Mouse (Mus musculus): ENCODE measurements at regions not wholly inside any gene's neighbourhood (a gene's known extent, or its start where the extent isn't known, plus 50 kb on each side); places are given as distances from the start of the nearest gene placed in this dataset.

GRCm38 (mm10) chr16:86325406-86325805 is 423.8 kb upstream of the Adamts5 start:
- Histone ChIP-seq H3K4me1 (no peaks in the 10 kb centered on the region), H3K27ac (no peak overlapping the region), H3K9me3 (no peaks in the 10 kb centered on the region), H3K9ac (no peak overlapping the region), H3K4me3 (no peak overlapping the region), H3K4me2 (no peak overlapping the region), H3K27me3 (replicated peaks) (no peaks in the 10 kb centered on the region), H3K36me3 (replicated peaks) (no peaks in the 10 kb centered on the region)
- no peak for ATAC-seq (replicated peaks)
- 91% methylated on average over 2 of the region's 2 CpGs for WGBS

GRCm38 (mm10) chr16:86318898-86319297 is 417.3 kb upstream of the Adamts5 start:
- H3K4me1 ChIP-seq = no peaks in the 10 kb centered on the region
- H3K9ac ChIP-seq = no peak overlapping the region
- 67% methylated on average over 2 of the region's 2 CpGs for WGBS
- H3K27me3 ChIP-seq (replicated peaks) = no peaks in the 10 kb centered on the region
- H3K4me2 ChIP-seq = no peak overlapping the region
- ATAC-seq (replicated peaks) = no peak
- H3K9me3 ChIP-seq = no peaks in the 10 kb centered on the region
- H3K36me3 ChIP-seq (replicated peaks) = no peaks in the 10 kb centered on the region
- no peak overlapping the region for H3K27ac ChIP-seq
- H3K4me3 ChIP-seq = no peak overlapping the region

- 73% methylated on average over 2 of the region's 2 CpGs for WGBS
- H3K9me3 ChIP-seq = no peaks in the 10 kb centered on the region
- ATAC-seq (replicated peaks) = no peak
- no peak overlapping the region for H3K27ac ChIP-seq
- H3K4me1 ChIP-seq = no peaks in the 10 kb centered on the region
- no peaks in the 10 kb centered on the region for H3K27me3 ChIP-seq (replicated peaks)
- no peak overlapping the region for H3K9ac ChIP-seq
- H3K36me3 ChIP-seq (replicated peaks) = no peaks in the 10 kb centered on the region
- H3K4me2 ChIP-seq = no peak overlapping the region
- H3K4me3 ChIP-seq = no peak overlapping the region
These were observed 408.1 kb upstream of the Adamts5 start for GRCm38 (mm10) chr16:86309696-86310095.

DNA sequence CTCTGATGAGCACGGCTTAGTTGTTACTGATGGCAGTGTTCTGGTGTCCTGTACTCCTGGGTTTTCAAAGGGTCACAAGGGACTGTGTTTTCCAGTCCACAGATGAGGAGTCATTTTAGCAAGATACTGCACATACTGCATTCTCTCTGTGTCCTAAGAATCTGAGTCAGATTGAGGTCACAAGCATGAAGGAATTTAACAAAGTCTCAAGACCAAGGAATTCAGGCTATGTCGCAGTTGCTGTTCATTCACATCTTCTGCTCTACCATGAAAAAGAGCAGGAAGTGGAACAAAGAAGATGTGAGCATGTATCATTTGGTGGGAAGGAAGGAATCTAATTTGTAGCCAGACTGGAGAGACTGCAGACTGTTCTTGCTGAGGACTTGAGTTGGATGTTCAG is 402.2 kb upstream of the Adamts5 start:
- Histone ChIP-seq H3K4me1 (no peaks in the 10 kb centered on the region), H3K9ac (no peak overlapping the region), H3K36me3 (replicated peaks) (no peaks in the 10 kb centered on the region), H3K27me3 (replicated peaks) (no peaks in the 10 kb centered on the region), H3K4me2 (no peak overlapping the region), H3K9me3 (no peaks in the 10 kb centered on the region), H3K27ac (no peak overlapping the region), H3K4me3 (no peak overlapping the region)
- 89% methylated on average over 2 of the region's 2 CpGs for WGBS
- ATAC-seq (replicated peaks) = no peak

DNA sequence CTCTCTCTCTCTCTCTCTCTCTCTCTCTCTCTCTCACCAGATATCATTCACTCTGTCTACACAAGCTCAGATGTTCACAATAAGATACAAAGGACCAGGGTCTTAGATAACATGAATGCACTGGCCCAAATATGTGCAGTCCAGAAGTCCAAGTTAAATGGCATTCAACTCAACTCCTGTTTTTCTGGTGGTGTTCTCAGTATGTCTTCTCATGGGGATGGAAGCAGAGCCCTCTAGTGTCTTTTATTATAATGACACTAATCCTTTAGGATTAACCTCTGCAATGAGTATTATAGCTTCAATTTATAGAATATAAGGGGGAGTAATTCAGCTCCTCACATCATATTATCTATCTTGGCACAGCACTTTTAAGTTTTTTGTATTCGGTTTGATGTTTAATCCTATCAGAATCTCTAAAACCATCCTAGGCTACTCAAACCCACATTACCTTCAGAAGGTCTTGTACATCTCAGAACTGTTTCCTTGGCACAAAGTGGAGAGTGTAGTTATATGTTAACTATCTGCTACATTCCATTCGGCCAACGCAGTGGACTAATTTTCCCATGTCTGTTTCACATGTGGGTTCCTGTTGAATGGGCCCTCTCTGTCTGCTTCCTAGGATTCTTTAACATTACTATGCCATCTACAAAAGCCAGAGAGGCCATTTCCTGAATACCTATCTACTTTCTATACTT is 401.0 kb upstream of the Adamts5 start:
- H3K4me1 ChIP-seq = no peaks in the 10 kb centered on the region
- no peaks in the 10 kb centered on the region for H3K27me3 ChIP-seq (replicated peaks)
- no peak overlapping the region for H3K9ac ChIP-seq
- WGBS = 72% methylated on average over 3 of the region's 3 CpGs
- no peak overlapping the region for H3K4me3 ChIP-seq
- no peaks in the 10 kb centered on the region for H3K36me3 ChIP-seq (replicated peaks)
- H3K4me2 ChIP-seq = no peak overlapping the region
- H3K9me3 ChIP-seq = no peaks in the 10 kb centered on the region
- no peak for ATAC-seq (replicated peaks)
- H3K27ac ChIP-seq = no peak overlapping the region

- H3K9me3 ChIP-seq = no peaks in the 10 kb centered on the region
- H3K4me2 ChIP-seq = no peak overlapping the region
- no peak overlapping the region for H3K4me3 ChIP-seq
- no peaks in the 10 kb centered on the region for H3K4me1 ChIP-seq
- no peak overlapping the region for H3K9ac ChIP-seq
- H3K27ac ChIP-seq = no peak overlapping the region
- no peaks in the 10 kb centered on the region for H3K36me3 ChIP-seq (replicated peaks)
- WGBS = 92% methylated on average over 2 of the region's 2 CpGs
- ATAC-seq (replicated peaks) = no peak
- no peaks in the 10 kb centered on the region for H3K27me3 ChIP-seq (replicated peaks)
These were observed 392.8 kb upstream of the Adamts5 start for GRCm38 (mm10) chr16:86294436-86294835.

DNA sequence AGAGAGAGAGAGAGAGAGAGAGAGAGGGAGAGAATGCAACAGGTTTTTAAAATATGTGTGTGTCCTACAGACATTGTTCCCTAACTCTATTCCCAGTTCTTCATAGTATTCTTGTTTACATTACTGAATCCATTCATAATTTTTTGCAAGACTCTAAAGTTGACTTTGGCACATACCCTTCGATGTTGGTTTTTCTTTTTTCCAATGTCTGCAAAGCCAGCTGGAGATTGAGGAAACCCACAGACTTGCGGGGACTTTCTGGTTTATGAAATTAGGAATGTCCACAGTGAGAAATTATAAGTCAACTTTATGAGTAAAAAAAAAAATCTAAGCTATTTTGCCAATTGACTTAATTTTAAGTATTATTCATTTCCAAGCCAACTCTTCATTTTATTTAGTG is 379.7 kb upstream of the Adamts5 start:
- ATAC-seq (replicated peaks) = no peak
- Histone ChIP-seq H3K4me1 (no peaks in the 10 kb centered on the region), H3K9me3 (no peaks in the 10 kb centered on the region), H3K4me2 (no peak overlapping the region), H3K36me3 (replicated peaks) (no peaks in the 10 kb centered on the region), H3K27me3 (replicated peaks) (no peaks in the 10 kb centered on the region), H3K27ac (no peak overlapping the region), H3K9ac (no peak overlapping the region), H3K4me3 (no peak overlapping the region)
- 92% methylated on average over 2 of the region's 2 CpGs for whole genome bisulfite sequencing

DNA sequence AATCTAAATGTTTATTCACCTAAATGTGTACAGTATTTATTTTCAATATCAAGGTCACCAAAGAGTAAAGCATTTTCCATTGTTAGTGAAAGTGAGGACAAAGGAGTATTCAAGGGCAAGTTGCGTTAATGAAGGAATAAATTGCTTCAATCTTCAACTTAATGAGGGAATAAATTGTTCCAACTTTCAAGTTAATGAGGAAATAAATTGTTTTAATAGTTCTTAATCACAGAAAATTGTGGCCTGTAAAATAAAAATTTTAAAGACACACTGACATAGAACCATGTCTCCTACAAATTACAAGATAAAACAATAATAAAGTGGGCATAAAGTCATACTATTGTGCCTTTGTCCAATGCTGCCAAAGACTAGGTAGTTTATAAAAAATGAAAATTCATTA is 375.4 kb upstream of the Adamts5 start:
- Histone ChIP-seq H3K27me3 (replicated peaks) (no peaks in the 10 kb centered on the region), H3K9ac (no peak overlapping the region), H3K27ac (no peak overlapping the region), H3K4me3 (no peak overlapping the region), H3K9me3 (no peaks in the 10 kb centered on the region), H3K36me3 (replicated peaks) (no peaks in the 10 kb centered on the region), H3K4me1 (no peaks in the 10 kb centered on the region), H3K4me2 (no peak overlapping the region)
- ATAC-seq (replicated peaks) = no peak
- WGBS = 90% methylated on average over 1 of the region's 1 CpGs

DNA sequence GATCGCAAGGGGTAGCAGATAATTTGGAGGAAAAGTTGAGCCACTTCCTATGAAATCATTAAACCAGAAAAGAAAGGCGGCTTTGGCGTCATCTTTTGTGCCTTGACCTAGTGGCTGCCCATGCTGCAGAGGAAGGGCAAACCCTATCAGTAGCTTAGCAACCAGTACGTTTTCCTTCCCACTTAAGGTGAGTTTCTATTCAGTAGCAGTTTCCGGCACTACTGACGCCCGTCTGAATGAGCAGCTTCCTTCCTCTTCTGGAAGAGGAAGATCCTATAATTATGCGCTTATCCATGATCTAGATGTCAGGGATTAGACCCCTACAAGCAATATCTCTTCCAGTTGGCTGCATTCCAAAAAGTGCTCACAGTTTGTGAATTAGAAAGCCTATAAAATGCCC is 360.0 kb upstream of the Adamts5 start:
- Histone ChIP-seq H3K4me3 (no peak overlapping the region), H3K27me3 (replicated peaks) (no peaks in the 10 kb centered on the region), H3K9ac (no peak overlapping the region), H3K27ac (no peak overlapping the region), H3K9me3 (no peaks in the 10 kb centered on the region), H3K4me2 (no peak overlapping the region), H3K4me1 (0 out of 2 replicates have a peak, but pooled peaks cover 3% of the 10 kb centered on the region), H3K36me3 (replicated peaks) (no peaks in the 10 kb centered on the region)
- 43% methylated on average over 8 of the region's 8 CpGs for WGBS
- peak; percentile 33; the same call in 1 of the 2 replicates for ATAC-seq (replicated peaks)

- H3K4me3 ChIP-seq = no peak overlapping the region
- H3K9me3 ChIP-seq = no peaks in the 10 kb centered on the region
- H3K27me3 ChIP-seq (replicated peaks) = no peaks in the 10 kb centered on the region
- H3K36me3 ChIP-seq (replicated peaks) = no peaks in the 10 kb centered on the region
- no peaks in the 10 kb centered on the region for H3K4me1 ChIP-seq
- H3K4me2 ChIP-seq = no peak overlapping the region
- H3K27ac ChIP-seq = no peak overlapping the region
- ATAC-seq (replicated peaks) = no peak
- no peak overlapping the region for H3K9ac ChIP-seq
These were observed 351.0 kb upstream of the Adamts5 start for GRCm38 (mm10) chr16:86252630-86253029.

DNA sequence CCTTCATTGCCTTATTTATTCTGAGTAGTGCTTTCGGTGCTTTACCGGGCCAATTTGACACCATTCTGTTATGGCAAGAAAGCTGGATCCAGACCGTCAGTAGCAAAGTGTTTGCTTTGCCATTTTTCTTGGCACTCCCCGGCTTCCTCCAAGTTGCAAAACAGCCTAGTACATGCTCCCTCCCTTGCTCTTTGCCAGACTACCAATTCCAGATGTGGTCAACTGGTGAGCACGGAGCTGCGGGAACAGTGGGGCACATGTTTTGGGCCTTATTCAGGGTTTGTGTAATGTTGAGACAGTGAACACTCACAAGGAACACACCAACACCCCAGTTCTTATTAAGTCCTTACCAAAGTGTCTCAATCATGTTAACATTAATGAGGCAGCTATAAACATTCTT is 348.4 kb upstream of the Adamts5 start:
- ATAC-seq (replicated peaks) = no peak
- no peak overlapping the region for H3K4me2 ChIP-seq
- H3K9me3 ChIP-seq = no peaks in the 10 kb centered on the region
- WGBS = 91% methylated on average over 6 of the region's 6 CpGs
- no peak overlapping the region for H3K27ac ChIP-seq
- H3K9ac ChIP-seq = no peak overlapping the region
- H3K27me3 ChIP-seq (replicated peaks) = no peaks in the 10 kb centered on the region
- no peaks in the 10 kb centered on the region for H3K36me3 ChIP-seq (replicated peaks)
- H3K4me1 ChIP-seq = no peaks in the 10 kb centered on the region
- no peak overlapping the region for H3K4me3 ChIP-seq

DNA sequence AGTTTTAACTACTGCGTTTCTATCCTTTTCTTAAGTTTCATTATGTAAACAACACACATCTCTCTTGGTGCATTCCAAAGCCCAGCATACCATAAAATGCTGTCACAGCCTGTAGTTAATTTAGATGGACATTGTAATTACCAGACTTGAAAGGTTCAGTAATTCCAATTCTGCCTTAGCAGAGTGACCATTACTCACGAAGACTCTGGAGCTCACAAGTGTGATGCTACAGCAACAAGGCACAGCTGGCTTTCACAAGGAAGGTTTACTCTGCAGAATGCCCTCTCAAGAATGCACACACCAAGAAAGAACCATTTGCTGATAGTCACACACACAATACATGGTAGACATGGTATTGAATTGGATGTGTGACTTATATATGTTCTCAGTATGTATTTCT is 342.6 kb upstream of the Adamts5 start:
- ATAC-seq (replicated peaks) = no peak
- no peak overlapping the region for H3K9ac ChIP-seq
- H3K4me2 ChIP-seq = no peak overlapping the region
- no peaks in the 10 kb centered on the region for H3K27me3 ChIP-seq (replicated peaks)
- no peak overlapping the region for H3K4me3 ChIP-seq
- H3K36me3 ChIP-seq (replicated peaks) = no peaks in the 10 kb centered on the region
- H3K4me1 ChIP-seq = no peaks in the 10 kb centered on the region
- no peak overlapping the region for H3K27ac ChIP-seq
- 74% methylated on average over 2 of the region's 2 CpGs for WGBS
- no peaks in the 10 kb centered on the region for H3K9me3 ChIP-seq

GRCm38 (mm10) chr16:86242766-86243510 is 341.3 kb upstream of the Adamts5 start:
- 85% methylated on average over 3 of the region's 3 CpGs for WGBS
- no peak overlapping the region for H3K9ac ChIP-seq

More at GRCm38 (mm10) chr16:86242766-86243510, 341.3 kb upstream of the Adamts5 start:
- Histone ChIP-seq H3K4me2 (no peak overlapping the region), H3K4me1 (no peaks in the 10 kb centered on the region), H3K9me3 (no peaks in the 10 kb centered on the region), H3K27ac (no peak overlapping the region), H3K27me3 (replicated peaks) (no peaks in the 10 kb centered on the region), H3K4me3 (no peak overlapping the region), H3K36me3 (replicated peaks) (no peaks in the 10 kb centered on the region)
- no peak for ATAC-seq (replicated peaks)

All from midbrain, embryonic 15.5 days (tissue).